Mouse (Mus musculus) thymus, adult 2 months (tissue): ENCODE data around the gene Spon1.

ENCODE experiments used
- CTCF ChIP-seq: fragments of 200-500 bp; IDR thresholded peaks from 2 replicates; pipeline ENCODE4 v1.5.1; 2012; ENCODE audit warnings: mild to moderate bottlenecking, control low read depth, low read length, moderate library complexity, borderline replicate concordance; ENCODE audit not compliant: control insufficient read depth, poor library complexity, insufficient read depth; ENCODE audit errors: extremely low read depth
- POLR2A ChIP-seq: fragments of 200-500 bp; IDR thresholded peaks from 2 replicates; pipeline ENCODE4 v1.6.1; 2012; ENCODE audit warnings: mild to moderate bottlenecking, low read length, control low read depth, moderate library complexity; ENCODE audit not compliant: control insufficient read depth, poor library complexity, insufficient read depth; ENCODE audit errors: extremely low read depth

- TF ChIP-seq CTCF (no peak), POLR2A (no peak)
Measured at GRCm38 (mm10) chr7:114083760-114084159, 318.0 kb downstream of the Spon1 start.
